Mouse (Mus musculus) urinary bladder, postnatal 4 days (tissue): ENCODE data around the gene Esrp2.

Experiments
- DNase-seq, 2 experiments: peaks; one replicate each; pipeline ENCODE4 v3.0.0; 2021 to 2022; ENCODE audit warnings: low spot score in 2 of 2

The Esrp2 gene

DNA sequence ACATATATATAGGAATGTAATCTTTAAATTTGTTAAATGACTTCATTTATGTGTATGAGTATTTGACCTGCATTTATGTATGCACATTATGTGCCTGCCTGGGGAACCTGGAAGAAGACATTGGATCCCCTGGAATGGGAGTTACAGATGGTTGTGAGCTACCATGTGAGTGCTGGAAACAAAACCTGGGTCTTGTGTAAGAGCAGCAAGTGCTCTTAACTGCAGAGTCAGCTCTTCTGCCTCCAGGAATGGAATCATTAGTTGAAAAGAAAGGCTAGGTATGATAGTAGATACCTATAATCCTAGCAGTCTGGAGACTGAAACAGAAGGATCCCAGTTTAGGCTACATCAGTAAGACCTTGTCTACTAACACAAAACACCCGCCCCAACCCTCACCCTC, 10.7 kb downstream of the Esrp2 start:
- no peak for DNase-seq

DNA sequence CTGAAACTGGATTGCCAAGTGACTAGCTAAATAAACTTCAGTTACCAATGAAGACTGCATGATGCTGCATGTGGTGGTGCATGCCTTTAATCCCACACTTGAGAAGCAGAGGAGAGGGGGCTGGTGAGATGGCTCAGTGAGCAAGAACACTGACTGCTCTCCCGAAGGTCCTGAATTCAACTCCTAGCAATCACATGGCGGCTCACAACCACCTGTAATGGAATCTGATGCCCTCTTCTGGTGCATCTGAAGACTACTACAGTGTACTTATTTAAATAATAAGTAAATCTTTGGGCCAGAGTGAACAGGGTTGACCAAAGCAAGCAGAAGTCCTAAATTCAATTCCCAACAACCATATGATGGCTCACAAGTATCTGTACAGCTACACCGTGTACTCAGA, 13.3 kb downstream of the Esrp2 start:
- no peak for DNase-seq

DNA sequence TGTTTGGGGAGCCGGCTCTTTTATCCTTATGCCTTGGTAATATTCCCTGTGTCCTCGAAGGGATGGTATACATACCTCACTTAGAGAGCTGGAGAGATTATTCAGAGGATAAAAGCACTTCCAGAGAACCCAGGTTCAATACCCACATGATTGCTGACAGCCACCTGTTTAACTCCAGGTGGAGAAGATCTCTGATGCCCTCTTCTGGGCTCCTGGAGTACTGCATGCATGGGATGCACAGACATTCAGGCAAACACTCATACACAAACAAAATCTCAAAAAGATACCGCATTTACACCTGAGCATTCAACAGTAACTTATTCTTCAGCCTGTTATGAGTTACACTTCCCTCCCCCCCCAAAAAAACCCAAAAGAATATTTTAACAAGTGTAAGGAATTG, 20.9 kb downstream of the Esrp2 start:
- no peak for DNase-seq

DNA sequence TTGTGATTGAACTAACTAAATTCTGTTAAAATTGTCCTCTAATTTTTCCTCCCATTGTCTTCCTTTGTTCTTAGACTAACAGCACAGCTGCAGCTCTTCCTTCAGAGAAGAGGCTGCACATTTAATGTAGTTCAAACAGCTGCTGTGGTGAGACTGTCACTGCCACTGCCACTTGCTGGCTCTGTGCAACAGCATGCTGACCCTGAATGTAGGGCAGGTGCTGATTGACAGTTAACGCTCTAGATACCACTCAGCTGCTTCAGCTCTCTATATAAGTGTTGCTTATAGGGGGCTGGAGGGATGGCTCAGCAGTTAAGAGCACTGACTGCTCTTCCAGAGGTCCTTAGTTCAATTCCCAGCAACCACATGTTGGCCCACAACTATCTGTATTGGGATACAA, 24.3 kb downstream of the Esrp2 start:
- no peak for DNase-seq

DNA sequence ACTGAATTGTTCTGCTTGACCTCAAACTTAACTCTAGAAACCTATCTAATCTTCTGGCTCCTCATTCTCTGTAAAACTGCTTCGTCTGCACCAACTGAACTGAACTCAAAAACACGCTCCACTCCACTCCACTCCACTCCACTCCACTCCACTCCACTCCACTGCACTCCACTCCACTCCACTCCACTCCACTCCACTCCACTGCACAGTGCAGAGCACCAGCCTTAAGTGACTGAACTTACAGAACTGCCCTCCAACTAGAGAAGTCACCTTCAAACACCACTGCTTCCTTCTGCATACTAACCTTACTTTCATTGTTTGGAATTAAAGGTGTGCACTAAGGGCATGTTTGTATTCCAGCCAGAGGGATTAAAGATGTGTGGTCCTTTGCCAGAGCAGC, 24.7 kb downstream of the Esrp2 start:
- DNase-seq: no peak

DNA sequence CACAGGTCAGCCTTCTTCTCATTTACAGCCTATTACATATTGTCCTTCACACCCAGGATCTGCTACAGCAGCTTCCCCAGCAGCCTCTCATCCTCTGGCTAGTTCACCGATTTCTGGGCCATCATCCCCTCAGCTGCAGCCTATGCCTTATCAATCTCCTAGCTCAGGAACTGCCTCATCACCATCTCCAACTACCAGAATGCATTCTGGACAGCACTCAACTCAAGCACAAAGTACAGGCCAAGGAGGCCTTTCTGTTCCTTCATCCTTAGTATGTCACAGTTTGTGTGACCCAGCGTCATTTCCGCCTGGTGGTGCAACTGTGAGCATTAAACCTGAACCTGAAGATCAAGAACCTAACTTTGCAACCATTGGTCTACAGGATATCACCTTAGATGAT, 28.0 kb downstream of the Esrp2 start:
- peak; percentile 48 to 77 for DNase-seq

DNA sequence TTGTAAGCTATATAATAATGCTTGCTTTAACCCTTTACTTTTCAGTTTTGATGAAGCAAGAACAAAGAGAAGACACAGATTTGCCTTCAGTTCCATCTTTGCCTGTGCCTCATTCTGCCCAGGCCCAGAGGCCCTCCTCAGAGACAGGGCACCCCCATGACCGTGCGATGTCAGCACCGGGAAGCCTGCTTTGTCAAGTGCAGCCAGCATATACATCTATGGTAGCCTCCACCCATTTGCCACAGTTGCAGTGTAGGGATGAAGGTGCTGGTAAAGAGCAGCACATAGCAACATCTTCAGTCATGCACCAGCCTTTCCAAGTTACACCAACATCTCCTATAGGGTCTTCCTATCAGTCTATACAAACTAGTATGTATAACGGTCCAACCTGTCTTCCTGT, 28.7 kb downstream of the Esrp2 start:
- peak; percentile 41 to 82 for DNase-seq

DNA sequence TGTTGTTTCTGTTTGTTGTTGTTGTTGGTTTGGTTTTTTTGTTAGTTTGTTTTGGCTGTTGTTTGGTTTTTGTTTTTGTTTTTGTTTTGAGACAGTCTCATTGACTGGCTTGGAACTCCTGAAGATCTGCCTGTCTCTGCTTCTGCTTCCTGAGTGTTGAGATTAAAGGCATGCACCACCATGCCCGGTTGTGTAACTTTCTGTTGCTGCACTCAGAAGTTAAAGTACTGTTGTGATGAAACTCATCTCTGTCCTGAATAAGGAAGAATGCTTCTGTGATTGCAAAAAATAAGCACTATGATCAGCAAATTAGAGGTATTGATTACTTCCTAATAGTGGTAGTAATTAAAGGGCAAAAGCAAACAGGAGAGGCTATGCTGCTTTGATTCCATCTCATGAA, 30.6 kb downstream of the Esrp2 start:
- DNase-seq: no peak

DNA sequence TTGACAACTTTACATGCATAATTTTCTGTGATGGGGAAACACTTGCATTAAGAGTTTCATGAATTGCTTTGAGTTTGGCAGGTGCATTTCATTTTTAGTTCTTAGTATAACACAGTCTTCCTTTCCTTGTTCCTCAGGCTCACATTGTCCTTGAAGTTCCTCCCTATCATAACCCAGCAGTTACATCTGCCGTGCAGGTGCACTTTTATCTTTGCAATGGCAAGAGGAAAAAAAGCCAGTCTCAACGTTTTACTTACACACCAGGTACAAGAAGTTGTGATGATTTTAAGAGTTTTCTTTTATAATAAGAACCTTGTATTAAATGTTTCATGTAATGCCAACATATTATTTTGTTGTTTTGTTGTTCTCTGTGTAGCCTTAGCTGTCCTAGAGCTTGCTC, 32.9 kb downstream of the Esrp2 start:
- DNase-seq: no peak

DNA sequence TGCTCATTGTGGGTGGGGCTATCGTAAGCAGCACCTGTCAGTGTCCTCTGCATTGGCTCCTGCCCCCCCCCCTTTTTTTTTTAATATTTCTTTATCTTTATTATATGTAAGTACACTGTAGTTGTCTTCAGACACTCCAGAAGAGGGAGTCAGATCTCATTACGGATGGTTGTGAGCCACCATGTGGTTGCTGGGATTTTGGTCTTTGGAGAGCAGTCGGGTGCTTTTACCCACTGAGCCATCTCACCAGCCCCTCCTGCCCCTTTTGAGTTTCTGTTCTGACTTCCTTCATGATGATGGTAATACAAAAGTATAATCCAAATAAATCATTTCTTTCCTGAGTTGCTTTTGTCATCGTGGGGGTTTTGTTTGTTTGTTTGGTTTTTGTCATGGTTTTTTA, 34.5 kb downstream of the Esrp2 start:
- DNase-seq: no peak
